Mouse (Mus musculus) adipocyte (in vitro differentiated cells): Measurements from ENCODE around the gene Srgap1.

ENCODE experiments used
- DNase-seq: peaks from one replicate; pipeline ENCODE4 v3.0.0-alpha.2; 2016; ENCODE audit warnings: low spot score

Srgap1 gene

GRCm38 (mm10) chr10:121885512-121886218, 161.4 kb downstream of the Srgap1 start:
- no peak for DNase-seq

DNA sequence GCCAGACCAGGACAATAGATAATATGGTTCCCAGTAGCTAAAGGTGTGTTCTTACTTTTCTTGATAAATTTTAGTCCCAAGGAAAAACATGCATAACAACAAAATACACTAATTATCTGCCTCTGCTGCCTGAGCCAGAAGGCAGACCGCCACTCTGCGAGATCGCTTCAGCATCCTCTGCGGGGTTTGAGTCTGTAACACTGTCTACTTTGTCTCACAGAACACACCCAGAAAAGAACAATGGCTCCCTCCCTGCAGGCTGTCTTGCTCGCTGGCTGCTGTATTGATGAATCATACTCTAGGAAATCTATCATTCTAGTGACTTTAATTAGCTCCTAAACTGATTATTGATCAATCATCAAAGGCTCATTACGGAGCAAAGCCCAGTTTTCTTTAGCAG, 164.7 kb downstream of the Srgap1 start:
- DNase-seq, result no peak

DNA sequence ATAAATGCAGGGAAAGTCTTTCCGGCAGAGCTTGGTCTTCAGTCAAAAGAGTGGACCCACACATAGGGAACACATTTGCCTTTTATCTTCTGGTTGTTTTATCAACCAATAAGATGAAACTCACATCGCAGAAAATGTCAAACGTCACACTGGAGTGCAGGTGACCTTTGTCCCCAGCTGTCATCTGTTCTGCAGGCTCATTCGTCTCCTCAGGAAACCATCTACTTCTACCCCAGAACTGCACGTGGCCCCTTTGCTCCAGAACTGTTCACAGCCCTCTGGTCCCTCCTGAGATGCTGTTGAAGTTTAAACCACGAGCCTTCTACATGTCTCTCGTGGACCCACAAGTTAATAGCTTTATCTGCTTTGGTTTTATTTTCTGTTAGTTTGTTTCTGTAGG, 168.3 kb downstream of the Srgap1 start:
- DNase-seq, result no peak

GRCm38 (mm10) chr10:121877906-121878305, 169.2 kb downstream of the Srgap1 start:
- no peak for DNase-seq

DNA sequence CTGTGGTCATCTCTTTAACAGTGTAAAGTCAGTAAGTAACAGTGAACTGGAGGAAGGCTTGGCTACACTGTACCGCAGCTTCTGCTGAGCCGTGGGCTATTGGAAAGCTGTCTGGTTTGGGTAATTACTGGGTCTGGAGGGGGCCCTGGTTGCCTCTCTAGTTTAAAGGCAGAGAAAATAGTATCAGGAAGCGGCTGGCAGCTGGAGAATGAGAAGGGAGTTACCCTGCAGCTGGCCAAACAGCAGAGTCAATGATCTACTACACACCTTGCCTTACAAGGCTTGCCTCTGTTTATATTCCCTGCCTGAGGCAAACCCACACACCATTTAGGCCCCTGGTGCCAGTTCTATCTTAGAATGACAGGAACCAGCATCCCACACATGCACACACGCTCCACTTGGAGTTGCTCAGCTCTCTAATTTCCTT, 174.0 kb downstream of the Srgap1 start:
- no peak for DNase-seq

DNA sequence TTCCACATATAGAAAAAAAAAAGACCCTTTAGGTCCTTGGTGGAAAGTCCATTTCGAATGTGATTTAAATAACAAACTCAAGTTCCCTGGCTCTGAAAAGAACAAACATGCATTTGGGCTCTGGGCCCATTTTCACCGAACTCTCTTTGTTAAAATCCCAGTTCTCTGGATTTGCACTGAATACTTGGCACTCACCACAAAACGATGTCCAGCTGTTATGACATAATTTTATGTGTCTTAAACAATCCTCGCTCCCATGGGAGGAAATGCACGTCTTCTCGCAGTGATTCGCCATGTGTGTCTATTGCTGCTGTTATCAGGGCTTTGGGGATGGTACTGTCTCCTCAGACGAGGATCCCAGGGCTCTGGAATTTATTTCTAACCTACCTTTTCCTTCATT, 177.2 kb downstream of the Srgap1 start:
- peak; percentile 6 for DNase-seq

GRCm38 (mm10) chr10:121868255-121868654, 178.9 kb downstream of the Srgap1 start:
- DNase-seq, result no peak

GRCm38 (mm10) chr10:121865503-121866239, 181.4 kb downstream of the Srgap1 start:
- no peak for DNase-seq

DNA sequence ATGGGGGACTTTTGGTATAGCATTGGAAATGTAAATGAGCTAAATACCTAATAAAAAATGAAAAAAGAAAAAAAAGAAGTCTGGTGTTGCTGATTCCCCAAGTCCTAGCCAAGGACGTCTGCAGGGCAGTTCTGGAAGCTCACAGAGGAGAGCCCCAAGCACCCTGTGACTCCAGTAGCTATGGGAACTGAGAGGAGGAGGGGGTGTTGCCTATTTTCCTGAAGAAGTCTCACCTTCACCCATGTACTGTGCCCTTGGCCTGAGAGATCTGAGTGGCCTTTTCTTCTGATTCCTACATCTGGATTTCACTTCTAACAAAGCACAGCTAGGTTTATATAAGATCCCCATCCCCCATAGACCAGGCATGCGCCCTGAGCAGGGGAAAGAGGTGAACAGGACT, 186.2 kb downstream of the Srgap1 start:
- DNase-seq, result no peak

GRCm38 (mm10) chr10:121859803-121860571, 187.1 kb downstream of the Srgap1 start:
- no peak for DNase-seq

GRCm38 (mm10) chr10:121858911-121859310, 188.2 kb downstream of the Srgap1 start:
- no peak for DNase-seq

DNA sequence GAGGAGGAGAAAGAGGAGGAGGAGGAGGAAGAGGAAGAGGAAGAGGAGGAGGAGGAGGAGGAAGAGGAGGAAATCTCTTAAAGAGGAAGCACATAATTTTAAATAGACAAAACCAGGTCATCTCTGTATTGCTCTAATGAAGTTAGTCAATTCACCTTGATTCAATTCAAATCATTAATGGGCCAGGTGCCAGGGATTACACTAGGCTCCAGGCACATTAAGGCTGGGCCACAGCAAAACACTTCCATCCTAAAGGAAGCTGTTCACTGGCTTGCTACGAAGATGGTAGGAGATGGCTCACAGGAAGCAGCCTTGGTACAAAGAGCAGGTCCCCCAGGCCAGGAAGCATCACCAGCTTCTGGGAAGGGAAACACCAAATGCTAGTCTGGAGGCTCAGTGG, 189.0 kb downstream of the Srgap1 start:
- DNase-seq, result no peak

DNA sequence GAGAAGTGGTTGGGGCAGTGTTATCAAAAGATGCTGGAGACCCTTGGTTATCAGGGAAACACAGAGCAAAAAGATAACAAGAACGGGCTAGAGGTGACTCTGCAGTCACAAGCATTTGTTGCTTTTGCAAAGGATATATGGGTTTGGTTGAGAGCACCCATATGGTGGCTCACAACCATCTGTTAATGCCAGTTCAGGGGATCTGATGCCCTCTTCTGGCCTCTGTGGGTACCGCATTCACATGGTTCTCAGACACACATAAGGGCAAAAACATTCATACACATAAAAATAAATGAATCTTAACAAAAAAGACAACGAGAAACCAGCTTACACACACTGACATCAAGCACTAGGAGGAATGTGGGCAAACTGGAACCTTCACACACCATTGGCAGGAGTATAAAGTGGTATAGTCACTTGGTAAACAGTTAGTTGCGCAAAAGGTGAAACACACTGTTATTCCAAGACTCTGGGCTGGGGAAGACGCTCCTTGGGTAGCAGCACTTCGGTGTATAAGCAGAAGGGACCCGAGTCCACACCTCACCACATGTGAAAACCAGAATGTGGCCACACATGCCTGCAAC, 191.2 kb downstream of the Srgap1 start:
- peak; percentile 39 for DNase-seq

DNA sequence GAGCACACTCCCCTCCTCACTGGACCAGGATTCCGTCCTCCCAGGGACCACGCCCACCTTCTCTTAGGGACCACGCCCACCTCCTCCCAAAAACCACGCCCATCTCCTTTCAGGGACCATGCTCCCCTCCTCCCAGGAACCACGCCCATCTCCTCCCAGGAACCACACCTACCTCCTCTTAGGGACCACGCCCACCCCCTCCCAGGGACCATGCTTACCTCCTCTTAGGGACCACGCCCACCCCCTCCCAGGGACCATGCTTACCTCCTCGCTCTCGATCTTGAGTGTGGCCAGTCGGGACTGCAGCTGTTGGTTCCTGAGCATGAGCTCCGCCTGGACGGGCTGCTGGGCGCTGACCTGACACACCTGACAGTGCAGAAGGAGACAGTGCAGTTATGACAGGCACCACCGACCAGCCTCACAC, 193.7 kb downstream of the Srgap1 start:
- DNase-seq, result no peak

- no peak for DNase-seq
Measured at GRCm38 (mm10) chr10:121849496-121849895, 197.6 kb downstream of the Srgap1 start.

DNA sequence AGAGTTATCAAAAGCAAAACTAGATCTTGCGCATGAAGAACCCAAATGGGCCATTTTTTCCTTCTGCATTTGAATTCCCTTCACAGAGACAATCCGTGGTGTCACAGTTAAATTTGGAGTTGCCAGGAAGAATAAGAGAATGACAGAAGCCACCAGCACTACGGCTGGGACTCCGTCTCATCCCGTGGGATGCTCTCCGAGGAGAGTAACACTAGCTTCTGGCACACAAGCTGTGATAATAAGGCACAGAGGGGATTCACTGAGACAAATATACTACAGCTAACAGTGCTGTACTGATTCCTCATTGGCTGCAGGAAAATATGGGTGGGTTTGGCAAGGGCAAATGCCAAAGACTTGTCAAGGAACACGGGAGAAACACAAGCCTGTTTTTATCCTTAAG, 201.4 kb downstream of the Srgap1 start:
- DNase-seq, result no peak

DNA sequence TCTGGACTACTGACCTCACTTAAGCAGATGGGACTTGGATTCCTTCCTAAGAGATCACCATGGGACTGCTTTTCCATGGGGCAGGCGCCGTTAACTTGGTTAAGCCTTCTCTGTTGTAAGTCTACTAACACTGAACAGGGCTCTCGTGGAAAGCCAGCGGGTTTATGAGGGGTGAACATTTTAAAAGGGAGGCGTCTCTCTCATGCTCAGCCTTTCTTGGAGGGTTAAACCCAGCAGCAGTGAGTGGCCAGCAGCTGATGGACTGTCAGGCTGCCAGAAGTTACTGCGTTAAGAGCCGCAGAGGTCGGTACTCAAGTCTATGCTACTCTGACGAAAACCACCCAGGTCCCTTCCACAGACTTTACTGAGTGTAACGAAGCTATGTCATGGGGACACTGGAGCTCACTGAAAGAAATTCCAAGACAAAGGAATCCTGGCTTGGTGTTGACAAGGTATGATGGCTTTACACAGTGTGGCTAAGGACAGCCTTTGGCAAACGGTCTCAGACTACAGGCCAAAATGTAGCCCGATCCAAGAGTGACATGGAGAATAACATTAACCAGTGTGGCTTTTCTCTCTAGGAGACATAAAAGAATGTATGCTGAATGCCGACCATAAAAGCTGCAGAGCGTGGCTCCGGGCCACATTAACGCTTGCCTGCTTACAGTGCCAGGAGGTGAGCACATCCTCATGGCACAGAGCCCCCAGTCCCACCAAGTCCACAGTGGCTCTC, 209.8 kb downstream of the Srgap1 start:
- peak; percentile 48 for DNase-seq

- DNase-seq, result peak; percentile 78
Measured at GRCm38 (mm10) chr10:121836507-121837165, 210.5 kb downstream of the Srgap1 start.

DNA sequence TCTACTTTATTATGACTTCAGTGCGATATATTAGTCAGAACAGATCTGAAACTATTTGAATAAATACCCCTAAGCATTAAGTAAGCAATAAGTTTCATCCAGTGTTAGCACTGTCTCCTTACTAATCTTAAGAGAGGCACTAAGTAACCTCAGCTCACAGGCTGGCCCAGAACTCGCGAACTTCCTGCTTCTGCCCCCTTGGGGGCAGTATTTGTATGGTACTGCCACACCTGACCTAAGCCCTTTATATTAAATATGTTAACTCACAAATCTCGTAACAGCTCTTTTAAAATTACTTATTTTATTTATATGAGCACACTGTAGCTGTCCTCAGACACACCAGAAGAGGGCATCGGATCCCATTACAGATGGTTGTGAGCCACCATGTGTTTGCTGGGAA, 213.7 kb downstream of the Srgap1 start:
- DNase-seq, result no peak

- DNase-seq, result no peak
Measured at GRCm38 (mm10) chr10:121830335-121831307, 216.5 kb downstream of the Srgap1 start.
